Mouse (Mus musculus): ENCODE measurements around the gene C2cd4d. TPM values are rescaled to one million over a fixed set of nuclear protein-coding genes. Genes with fewer than 3 reads are reported as not detected.

The C2cd4d gene
- polyA plus RNA-seq (2017; shearing (Covaris generic)) = not detected

GRCm38 (mm10) chr3:94362138-94362537, at the start of gene C2cd4d:
Gene C2cd4d, plus strand, starts transcription at chr3:94362438.

GRCm38 (mm10) chr3:94341959-94342422, 20.2 kb upstream of the C2cd4d start, which contains the start of gene Them5:
Gene Them5, plus strand, starts transcription at chr3:94342099.

GRCm38 (mm10) chr3:94372641-94373040, 10.4 kb downstream of the C2cd4d start, which contains the start of gene Rorc:
Gene Rorc, plus strand, starts transcription at chr3:94372794.

GRCm38 (mm10) chr3:94398217-94398616, 36.0 kb downstream of the C2cd4d start, which contains the start of gene Lingo4:
Gene Lingo4, plus strand, starts transcription at chr3:94398517.

GRCm38 (mm10) chr3:94413031-94413679, 50.9 kb downstream of the C2cd4d start, which contains the start of gene Tdrkh:
Gene Tdrkh, plus strand, starts transcription at chr3:94413273.

Other genes with a start within 250 kb of the C2cd4d start
- not detected for gene Gm10696, start 184.2 kb upstream of the C2cd4d start, polyA plus RNA-seq (2017; shearing (Covaris generic))
- gene Gm5286, start 165.7 kb upstream of the C2cd4d start, polyA plus RNA-seq (2017; shearing (Covaris generic)) = not detected
- gene Gm4778, start 98.4 kb upstream of the C2cd4d start, polyA plus RNA-seq (2017; shearing (Covaris generic)) = not detected
- 7.0 TPM for gene Them4, start 52.3 kb upstream of the C2cd4d start, polyA plus RNA-seq (2017; shearing (Covaris generic))
- gene Them5, start 20.3 kb upstream of the C2cd4d start, polyA plus RNA-seq (2017; shearing (Covaris generic)) = not detected
- gene Rorc, start 10.4 kb downstream of the C2cd4d start, polyA plus RNA-seq (2017; shearing (Covaris generic)) = 0.35 TPM
- 0.09 TPM for gene Lingo4, start 36.1 kb downstream of the C2cd4d start, polyA plus RNA-seq (2017; shearing (Covaris generic))
- gene Tdrkh, start 50.8 kb downstream of the C2cd4d start, polyA plus RNA-seq (2017; shearing (Covaris generic)) = 5.1 TPM
- gene Mrpl9, start 80.9 kb downstream of the C2cd4d start, polyA plus RNA-seq (2017; shearing (Covaris generic)) = 113 TPM
- 2.5 TPM for gene Oaz3, start 81.5 kb downstream of the C2cd4d start, polyA plus RNA-seq (2017; shearing (Covaris generic))
- 0.31 TPM for gene Celf3, start 115.9 kb downstream of the C2cd4d start, polyA plus RNA-seq (2017; shearing (Covaris generic))
- gene Riiad1, start 117.9 kb downstream of the C2cd4d start, polyA plus RNA-seq (2017; shearing (Covaris generic)) = not detected
- gene Snx27, start 220.3 kb downstream of the C2cd4d start, polyA plus RNA-seq (2017; shearing (Covaris generic)) = 21.4 TPM

All from naive thymus-derived CD4-positive, alpha-beta T cell, adult 5 months (primary cell).